Mouse (Mus musculus): ENCODE data around the gene Lhx2.

DNA sequence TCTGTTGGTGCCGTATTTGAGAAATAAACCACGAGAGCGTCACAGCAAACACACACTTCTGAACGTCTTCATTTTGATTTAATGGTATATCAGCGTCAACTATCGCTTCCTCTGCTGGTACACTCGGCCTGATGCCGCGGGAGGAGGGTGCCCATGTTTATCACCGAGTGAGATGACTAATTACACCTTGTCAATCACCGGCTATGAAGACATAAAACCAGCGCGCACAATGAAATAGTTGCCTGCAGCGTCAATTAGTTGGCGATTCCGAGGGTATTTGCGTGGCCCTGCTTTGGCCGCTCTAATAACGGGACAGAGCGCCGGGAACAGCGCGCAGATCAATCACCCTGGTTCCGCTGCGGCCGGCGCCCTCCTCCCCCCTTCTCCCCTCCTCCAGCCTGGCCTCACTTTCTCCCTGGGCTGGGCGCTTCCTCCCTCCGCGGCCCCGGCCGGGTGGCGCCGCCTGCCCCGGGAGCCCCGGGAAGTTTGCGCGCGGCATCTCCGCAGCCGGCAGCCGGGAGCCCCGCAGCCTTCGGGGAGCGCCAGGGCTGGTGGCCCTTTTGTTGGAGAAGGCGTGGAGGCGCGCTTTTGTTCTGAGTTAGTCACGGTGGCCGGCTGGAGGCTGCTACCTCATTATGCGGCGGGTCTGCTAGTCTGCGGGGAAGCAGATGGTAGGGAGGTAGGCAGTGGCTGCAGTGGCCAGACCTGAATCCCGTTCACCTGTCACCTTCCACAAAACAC, 8.9 kb downstream of the Lhx2 start:
- no peak for TF ChIP-seq POLR2A (IDR thresholded peaks at IDR 0.05; ENCODE audit: borderline replicate concordance, low read depth, low read length)
- no peak for TF ChIP-seq CTCF (IDR thresholded peaks at IDR 0.05; ENCODE audit: low read depth, low read length)
